Mouse (Mus musculus) myocyte (in vitro differentiated cells): ENCODE results near the gene Tmem63c. TPM values are rescaled to one million over a fixed set of nuclear protein-coding genes. Genes with fewer than 3 reads are reported as not detected.
A peak's percentile ranks its signal among the peaks of the same experiment; 100 is the strongest.

Source experiments
- H3K27me3 ChIP-seq: one replicate; pipeline ENCODE4 v1.6.1; 2011; ENCODE audit not compliant: control insufficient read depth, insufficient read depth, insufficient read length
- H3K36me3 ChIP-seq: one replicate; pipeline ENCODE4 v1.6.1; 2011; ENCODE audit not compliant: control insufficient read depth, insufficient read depth
- H3K4me2 ChIP-seq: one replicate; pipeline ENCODE4 v1.6.1; 2011; ENCODE audit warnings: low read depth, control low read depth
- H3K4me3 ChIP-seq: one replicate; pipeline ENCODE4 v1.5.1; 2011; ENCODE audit warnings: mild to moderate bottlenecking, control low read depth, moderate library complexity
- H3K79me2 ChIP-seq: one replicate; pipeline ENCODE4 v1.6.1; 2011; ENCODE audit not compliant: control insufficient read depth, insufficient read depth
- H3ac ChIP-seq: one replicate; pipeline ENCODE4 v1.6.1; 2011; ENCODE audit not compliant: control insufficient read depth, insufficient read length
- CEBPB ChIP-seq: IDR thresholded peaks from 2 replicates; pipeline ENCODE4 v1.6.1; 2011; ENCODE audit warnings: mild to moderate bottlenecking, moderate library complexity; ENCODE audit not compliant: poor library complexity, insufficient read depth, severe bottlenecking
- E2F4 ChIP-seq: IDR thresholded peaks from one replicate; pipeline ENCODE4 v1.6.1; 2011; ENCODE audit warnings: mild to moderate bottlenecking, control low read depth, moderate library complexity; ENCODE audit not compliant: insufficient read depth
- MAX ChIP-seq: IDR thresholded peaks from one replicate; pipeline ENCODE4 v1.6.1; 2011; ENCODE audit warnings: low read depth, mild to moderate bottlenecking, control low read depth
- MYOD1 ChIP-seq, 3 experiments: IDR thresholded peaks; one replicate each; pipeline ENCODE4 v1.6.1; 2011; ENCODE audit warnings: control low read depth in 2 of 3, low read depth in 2 of 3, mild to moderate bottlenecking in 2 of 3, moderate library complexity in 1 of 3; ENCODE audit not compliant: insufficient read length in 2 of 3, control insufficient read depth in 1 of 3
- MYOG ChIP-seq, 3 experiments: IDR thresholded peaks; one replicate each; pipeline ENCODE4 v1.6.1; 2011; ENCODE audit warnings: control low read depth in 2 of 3, low read depth in 2 of 3, mild to moderate bottlenecking in 2 of 3; ENCODE audit not compliant: insufficient read length in 2 of 3, control insufficient read depth in 1 of 3, insufficient read depth in 1 of 3
- POLR2A ChIP-seq: IDR thresholded peaks from one replicate; pipeline ENCODE4 v1.6.1; 2011; ENCODE audit warnings: low read depth, mild to moderate bottlenecking, control low read depth, moderate library complexity; ENCODE audit not compliant: insufficient read length
- POLR2AphosphoS2 ChIP-seq: IDR thresholded peaks from one replicate; pipeline ENCODE4 v1.6.1; 2011; ENCODE audit warnings: low read depth, control low read depth; ENCODE audit not compliant: insufficient read length
- REST ChIP-seq: IDR thresholded peaks from one replicate; pipeline ENCODE4 v1.6.1; 2011; ENCODE audit warnings: mild to moderate bottlenecking, control low read depth, moderate library complexity; ENCODE audit not compliant: insufficient read depth, insufficient read length
- SRF ChIP-seq: IDR thresholded peaks from one replicate; pipeline ENCODE4 v1.6.1; 2011; ENCODE audit warnings: low read depth; ENCODE audit not compliant: control insufficient read depth, insufficient read length
- TCF12 ChIP-seq: IDR thresholded peaks from one replicate; pipeline ENCODE4 v1.6.1; 2011; ENCODE audit warnings: mild to moderate bottlenecking, control low read depth; ENCODE audit not compliant: poor library complexity, insufficient read depth, severe bottlenecking
- TCF3 ChIP-seq: IDR thresholded peaks from one replicate; pipeline ENCODE4 v1.6.1; 2011; ENCODE audit warnings: low read depth, control low read depth; ENCODE audit not compliant: insufficient read length
- USF1 ChIP-seq: IDR thresholded peaks from one replicate; pipeline ENCODE4 v1.6.1; 2011; ENCODE audit warnings: low read depth, mild to moderate bottlenecking, control low read depth, moderate library complexity
- polyA plus RNA-seq: library from polyadenylated mRNA; unstranded; fragments of >200 nt; fragmentation: generic; extraction: Trizol; gene quantifications from one replicate; pipeline ENCODE4 v1.2.1, GENCODE M21; 2012; ENCODE audit warnings: missing spikeins

Tmem63c gene
- polyA plus RNA-seq, 1 experiment = not detected

- H3K4me3 ChIP-seq = no peak overlapping the region
- TF ChIP-seq SRF = no peak
- no peak for TF ChIP-seq TCF12
- TF ChIP-seq MAX = no peak
- no peak for TF ChIP-seq POLR2AphosphoS2
- TF ChIP-seq POLR2A = no peak
- no peak for TF ChIP-seq MYOD1 (IDR thresholded peaks at IDR 0.05; ENCODE audit: control insufficient read depth in 1 of 3, insufficient read length in 2 of 3, low read depth in 2 of 3)
- no peak for TF ChIP-seq CEBPB
- no peaks in the 10 kb centered on the region for H3K36me3 ChIP-seq
- no peaks in the 10 kb centered on the region for H3K79me2 ChIP-seq
- H3K27me3 ChIP-seq = peaks cover 30% of the 10 kb centered on the region
- H3K4me2 ChIP-seq = no peak overlapping the region
- H3ac ChIP-seq = no peak overlapping the region
Observed at GRCm38 (mm10) chr12:86976511-86977168, 44.5 kb upstream of the Tmem63c start.

- Histone ChIP-seq H3K36me3 (no peaks in the 10 kb centered on the region), H3K4me2 (no peak overlapping the region), H3ac (no peak overlapping the region), H3K27me3 (peaks cover 31% of the 10 kb centered on the region), H3K79me2 (no peaks in the 10 kb centered on the region), H3K4me3 (no peak overlapping the region)
- TF ChIP-seq POLR2A = no peak
- no peak for TF ChIP-seq REST
- no peak for TF ChIP-seq MYOD1 (IDR thresholded peaks at IDR 0.05; ENCODE audit: control insufficient read depth in 1 of 3, insufficient read length in 2 of 3, low read depth in 2 of 3)
- TF ChIP-seq TCF12 = no peak
- no peak for TF ChIP-seq SRF
- no peak for TF ChIP-seq MYOG (IDR thresholded peaks at IDR 0.05; ENCODE audit: control insufficient read depth in 1 of 3, insufficient read depth in 1 of 3, insufficient read length in 2 of 3, low read depth in 2 of 3)
- no peak for TF ChIP-seq E2F4
- TF ChIP-seq MAX = no peak
- no peak for TF ChIP-seq TCF3
Observed at GRCm38 (mm10) chr12:86977833-86978232, 43.3 kb upstream of the Tmem63c start.

GRCm38 (mm10) chr12:86981180-86981579 is 40.0 kb upstream of the Tmem63c start:
- peaks cover 33% of the 10 kb centered on the region for H3K27me3 ChIP-seq

GRCm38 (mm10) chr12:86983470-86984193 is 37.5 kb upstream of the Tmem63c start:
- TF ChIP-seq REST (peak; percentile 98), POLR2A (no peak)
- peaks cover 46% of the 10 kb centered on the region for H3K27me3 ChIP-seq
- H3K79me2 ChIP-seq = no peaks in the 10 kb centered on the region
- H3ac ChIP-seq = no peak overlapping the region
- H3K36me3 ChIP-seq = no peaks in the 10 kb centered on the region
- no peak overlapping the region for H3K4me2 ChIP-seq
- H3K4me3 ChIP-seq = no peak overlapping the region

More at GRCm38 (mm10) chr12:86981180-86981579, 40.0 kb upstream of the Tmem63c start:
- no peaks in the 10 kb centered on the region for H3K36me3 ChIP-seq
- TF ChIP-seq MYOD1 (IDR thresholded peaks at IDR 0.05; ENCODE audit: control insufficient read depth in 1 of 3, insufficient read length in 2 of 3, low read depth in 2 of 3) (no peak), TCF3 (no peak), POLR2AphosphoS2 (no peak), REST (no peak), TCF12 (no peak), MAX (no peak), CEBPB (no peak), E2F4 (no peak), USF1 (no peak), POLR2A (no peak), MYOG (IDR thresholded peaks at IDR 0.05; ENCODE audit: control insufficient read depth in 1 of 3, insufficient read depth in 1 of 3, insufficient read length in 2 of 3, low read depth in 2 of 3) (no peak), SRF (no peak)
- no peak overlapping the region for H3K4me2 ChIP-seq
- no peak overlapping the region for H3ac ChIP-seq
- no peaks in the 10 kb centered on the region for H3K79me2 ChIP-seq
- no peak overlapping the region for H3K4me3 ChIP-seq

- no peaks in the 10 kb centered on the region for H3K36me3 ChIP-seq
- TF ChIP-seq USF1 (no peak), MYOD1 (IDR thresholded peaks at IDR 0.05; ENCODE audit: control insufficient read depth in 1 of 3, insufficient read length in 2 of 3, low read depth in 2 of 3) (no peak), TCF3 (no peak), MAX (peak; percentile 52), SRF (no peak), POLR2A (no peak), TCF12 (no peak), POLR2AphosphoS2 (no peak), MYOG (IDR thresholded peaks at IDR 0.05; ENCODE audit: control insufficient read depth in 1 of 3, insufficient read depth in 1 of 3, insufficient read length in 2 of 3, low read depth in 2 of 3) (no peak), CEBPB (no peak), REST (peak; percentile 87), E2F4 (no peak)
- no peak overlapping the region for H3K4me2 ChIP-seq
Observed at GRCm38 (mm10) chr12:86984194-86984555, 37.0 kb upstream of the Tmem63c start.

More at GRCm38 (mm10) chr12:86984194-86984555, 37.0 kb upstream of the Tmem63c start:
- H3K27me3 ChIP-seq = peaks cover 48% of the 10 kb centered on the region
- H3K79me2 ChIP-seq = no peaks in the 10 kb centered on the region
- no peak overlapping the region for H3ac ChIP-seq
- no peak overlapping the region for H3K4me3 ChIP-seq
